Mouse (Mus musculus): ENCODE data around the gene Unc93a2. TPM values are rescaled to one million over a fixed set of nuclear protein-coding genes. Genes with fewer than 3 reads are reported as not detected.
"Not testable (repeated sequence)": the region's sequence is repeated elsewhere in the genome, so short reads cannot be mapped to it uniquely, and the experiment has no call there.

Unc93a2 gene
- polyA plus RNA-seq, 2 experiments, result 0.31 to 0.37 TPM

DNA sequence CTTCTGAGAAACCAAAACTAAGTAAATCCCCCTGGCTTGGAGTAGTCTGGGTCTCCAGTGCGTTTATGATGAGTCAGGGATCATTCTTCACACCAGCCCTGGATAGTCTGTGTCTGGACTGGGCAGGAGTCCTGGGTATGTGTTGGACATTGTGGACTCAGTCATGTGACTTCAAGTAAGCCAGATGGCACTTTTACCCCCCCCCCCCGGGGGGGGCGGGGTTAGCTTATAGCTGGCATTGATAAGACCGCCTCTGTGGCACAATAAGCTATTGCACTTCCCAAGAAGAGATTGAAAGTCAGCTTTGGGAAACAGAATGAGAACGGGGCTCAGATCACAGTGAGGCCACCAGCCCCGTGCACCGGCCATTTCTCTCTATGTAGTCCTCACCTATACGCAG, 752 bp upstream of the Unc93a2 start:
- not testable (repeated sequence) for DNase-seq (ENCODE audit: low read depth in 3 of 3, low spot score in 3 of 3); H3K36me3 ChIP-seq (replicated peaks; ENCODE audit: control insufficient read depth, insufficient read depth, low read depth); H3K9ac ChIP-seq (replicated peaks); H3K9me3 ChIP-seq (ENCODE audit: control insufficient read depth, low read length); H3K27me3 ChIP-seq (ENCODE audit: control insufficient read depth, insufficient read depth, low read length); H3K4me2 ChIP-seq (ENCODE audit: low read depth); H3K4me1 ChIP-seq (replicated peaks; ENCODE audit: control insufficient read depth in 2 of 2, insufficient read depth in 2 of 2, low read length in 1 of 2); H3K4me3 ChIP-seq (ENCODE audit: insufficient read depth in 1 of 2, low read depth in 2 of 2, low read length in 2 of 2); H3K27ac ChIP-seq; ATAC-seq (ENCODE audit: insufficient read depth)
- 43% methylated on average over 8 of the region's 8 CpGs for WGBS (ENCODE audit: insufficient replicate concordance)

DNA sequence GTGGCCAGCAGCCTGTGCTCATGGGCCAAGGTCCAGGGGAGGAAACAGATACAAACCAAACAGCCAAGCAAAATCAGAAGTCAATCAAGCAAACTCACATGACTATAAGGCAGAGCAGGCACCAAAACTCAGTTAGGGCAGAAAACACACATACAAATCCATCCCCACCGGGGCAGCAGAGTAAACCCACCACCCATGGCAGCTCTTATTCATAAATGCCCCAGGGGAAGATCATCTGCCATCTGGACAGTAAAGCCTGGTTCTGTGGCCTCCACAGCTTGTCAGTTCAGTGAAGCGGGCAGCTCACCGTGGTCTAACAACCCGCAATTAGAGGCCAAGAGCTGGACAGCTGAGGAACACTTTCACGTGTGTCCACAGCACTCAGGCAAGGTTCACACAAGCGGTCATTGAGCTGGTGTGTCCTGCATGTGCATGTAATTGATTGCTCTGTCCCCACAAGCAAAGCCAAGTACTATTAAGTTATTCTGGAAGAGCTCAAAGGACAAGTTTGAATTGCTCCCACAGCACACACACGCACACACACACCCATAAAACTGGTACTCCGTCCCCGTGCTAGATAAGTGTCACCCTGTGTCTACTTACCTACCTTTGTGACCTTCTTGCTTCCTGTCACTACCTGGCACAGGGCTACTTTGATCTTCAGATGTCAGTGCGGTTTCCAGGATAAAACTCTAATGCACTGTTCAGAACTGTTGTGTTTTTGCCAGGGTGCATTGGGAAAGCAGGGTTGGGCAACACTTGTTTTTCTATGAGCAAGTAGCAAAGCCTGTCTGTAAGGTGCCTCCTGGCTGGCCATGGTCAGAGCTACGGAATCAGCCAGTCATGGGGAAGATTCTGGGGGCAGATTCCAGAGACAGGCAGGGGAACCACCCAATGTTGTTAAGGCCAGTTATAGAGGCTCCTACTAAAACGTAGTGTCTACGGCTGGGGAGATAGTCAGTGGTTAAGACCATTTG, 1.8 kb downstream of the Unc93a2 start:
- DNase-seq (ENCODE audit: low read depth in 3 of 3, low spot score in 3 of 3); H3K27ac ChIP-seq; H3K36me3 ChIP-seq (replicated peaks; ENCODE audit: control insufficient read depth, insufficient read depth, low read depth); H3K9me3 ChIP-seq (ENCODE audit: control insufficient read depth, low read length); H3K4me1 ChIP-seq (replicated peaks; ENCODE audit: control insufficient read depth in 2 of 2, insufficient read depth in 2 of 2, low read length in 1 of 2); H3K9ac ChIP-seq (replicated peaks); H3K27me3 ChIP-seq (ENCODE audit: control insufficient read depth, insufficient read depth, low read length); H3K4me2 ChIP-seq (ENCODE audit: low read depth); ATAC-seq (ENCODE audit: insufficient read depth); H3K4me3 ChIP-seq (ENCODE audit: insufficient read depth in 1 of 2, low read depth in 2 of 2, low read length in 2 of 2): not testable (repeated sequence)
- WGBS (ENCODE audit: insufficient replicate concordance), result 52% methylated on average over 10 of the region's 13 CpGs

DNA sequence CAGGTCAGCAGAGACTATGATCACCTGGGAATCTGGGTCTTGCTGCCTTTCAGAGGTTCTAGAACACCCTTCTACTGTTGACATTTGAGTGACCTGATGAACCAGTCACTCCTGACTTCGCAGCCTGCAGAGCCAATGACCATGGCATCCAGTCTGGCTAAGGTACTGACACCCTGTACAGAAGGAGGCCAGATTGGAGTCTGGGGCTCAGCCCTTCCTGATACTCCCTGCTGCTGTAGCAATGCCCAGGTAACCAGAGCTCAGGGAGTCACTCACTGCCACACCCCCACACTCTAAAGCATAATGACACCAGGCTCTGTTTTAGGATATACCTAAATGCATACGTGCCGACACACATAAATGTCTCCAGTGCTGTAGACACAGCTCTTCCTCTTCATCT, 2.6 kb downstream of the Unc93a2 start:
- not testable (repeated sequence) for H3K9ac ChIP-seq (replicated peaks)

DNA sequence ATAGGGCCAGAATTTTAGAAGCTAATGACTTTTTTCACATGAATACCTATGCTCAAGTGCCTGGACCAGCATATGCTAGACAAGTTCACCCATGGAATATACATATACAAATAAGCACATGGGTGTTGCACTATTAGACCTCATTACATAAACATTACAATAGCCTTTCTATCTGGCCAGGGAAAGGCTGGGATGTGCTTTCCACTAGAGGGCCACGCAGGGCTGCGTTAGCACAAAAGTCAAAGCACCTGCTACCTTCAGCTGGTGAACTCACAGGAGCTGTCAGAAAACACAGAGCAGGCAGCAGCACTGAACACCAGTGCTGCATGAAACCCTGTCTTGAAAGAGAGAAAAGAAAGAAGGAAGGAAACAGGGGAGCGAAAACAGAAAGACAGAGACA, 7.4 kb downstream of the Unc93a2 start:
- 24% methylated on average over 2 of the region's 3 CpGs for WGBS (ENCODE audit: insufficient replicate concordance)

More for the DNA sequence above, 2.6 kb downstream of the Unc93a2 start:
- H3K4me3 ChIP-seq (ENCODE audit: insufficient read depth in 1 of 2, low read depth in 2 of 2, low read length in 2 of 2); H3K27me3 ChIP-seq (ENCODE audit: control insufficient read depth, insufficient read depth, low read length); H3K36me3 ChIP-seq (replicated peaks; ENCODE audit: control insufficient read depth, insufficient read depth, low read depth); DNase-seq (ENCODE audit: low read depth in 3 of 3, low spot score in 3 of 3); ATAC-seq (ENCODE audit: insufficient read depth); H3K4me2 ChIP-seq (ENCODE audit: low read depth); H3K9me3 ChIP-seq (ENCODE audit: control insufficient read depth, low read length); H3K27ac ChIP-seq; H3K4me1 ChIP-seq (replicated peaks; ENCODE audit: control insufficient read depth in 2 of 2, insufficient read depth in 2 of 2, low read length in 1 of 2): not testable (repeated sequence)
- 48% methylated on average over 1 of the region's 3 CpGs for WGBS (ENCODE audit: insufficient replicate concordance)

DNA sequence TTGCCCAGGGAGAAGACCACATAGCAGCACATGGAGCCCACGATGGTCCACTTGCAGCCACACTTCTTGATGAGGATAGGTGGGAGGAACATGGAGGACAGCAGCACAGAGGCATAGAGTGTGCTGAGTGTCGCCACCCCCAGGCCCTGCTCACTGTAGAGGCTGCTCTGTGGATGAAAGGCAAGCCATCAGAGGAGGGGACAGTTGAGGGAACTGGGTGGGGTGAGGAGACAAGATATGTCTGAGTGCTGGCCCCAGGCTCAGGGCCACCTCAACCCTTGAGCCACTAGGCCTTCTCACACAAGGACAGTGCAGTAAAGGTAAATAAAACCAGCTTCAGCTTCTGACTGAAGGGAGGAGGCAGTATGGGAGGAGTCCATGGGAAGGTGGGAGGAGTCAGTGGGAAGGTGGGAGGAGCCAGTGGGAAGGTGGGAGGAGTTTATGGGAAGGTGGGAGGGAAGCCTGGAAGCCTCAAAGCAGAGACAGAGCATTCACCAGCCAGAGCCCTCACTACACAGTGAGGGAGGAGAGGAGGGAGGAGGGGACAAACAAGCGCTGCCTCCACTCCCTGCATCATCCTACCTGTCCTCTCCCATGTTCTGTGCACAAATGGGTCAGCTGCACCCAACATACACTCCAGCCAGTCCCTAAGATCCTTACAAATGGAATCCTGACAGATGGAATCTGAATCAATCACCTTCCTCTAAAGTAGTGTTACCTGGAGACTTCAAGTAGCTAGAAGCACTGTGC, 8.1 kb downstream of the Unc93a2 start:
- ATAC-seq (ENCODE audit: insufficient read depth); H3K4me2 ChIP-seq (ENCODE audit: low read depth); H3K27ac ChIP-seq; H3K36me3 ChIP-seq (replicated peaks; ENCODE audit: control insufficient read depth, insufficient read depth, low read depth); H3K9me3 ChIP-seq (ENCODE audit: control insufficient read depth, low read length); H3K4me3 ChIP-seq (ENCODE audit: insufficient read depth in 1 of 2, low read depth in 2 of 2, low read length in 2 of 2); H3K4me1 ChIP-seq (replicated peaks; ENCODE audit: control insufficient read depth in 2 of 2, insufficient read depth in 2 of 2, low read length in 1 of 2); DNase-seq (ENCODE audit: low read depth in 3 of 3, low spot score in 3 of 3); H3K27me3 ChIP-seq (ENCODE audit: control insufficient read depth, insufficient read depth, low read length); H3K9ac ChIP-seq (replicated peaks): not testable (repeated sequence)
- 100% methylated on average over 1 of the region's 3 CpGs for WGBS (ENCODE audit: insufficient replicate concordance)

More for the DNA sequence above, 7.4 kb downstream of the Unc93a2 start:
- H3K4me1 ChIP-seq (replicated peaks; ENCODE audit: control insufficient read depth in 2 of 2, insufficient read depth in 2 of 2, low read length in 1 of 2); H3K9ac ChIP-seq (replicated peaks); H3K4me3 ChIP-seq (ENCODE audit: insufficient read depth in 1 of 2, low read depth in 2 of 2, low read length in 2 of 2); H3K36me3 ChIP-seq (replicated peaks; ENCODE audit: control insufficient read depth, insufficient read depth, low read depth); H3K27me3 ChIP-seq (ENCODE audit: control insufficient read depth, insufficient read depth, low read length); H3K9me3 ChIP-seq (ENCODE audit: control insufficient read depth, low read length); H3K4me2 ChIP-seq (ENCODE audit: low read depth); H3K27ac ChIP-seq; DNase-seq (ENCODE audit: low read depth in 3 of 3, low spot score in 3 of 3); ATAC-seq (ENCODE audit: insufficient read depth): not testable (repeated sequence)

DNA sequence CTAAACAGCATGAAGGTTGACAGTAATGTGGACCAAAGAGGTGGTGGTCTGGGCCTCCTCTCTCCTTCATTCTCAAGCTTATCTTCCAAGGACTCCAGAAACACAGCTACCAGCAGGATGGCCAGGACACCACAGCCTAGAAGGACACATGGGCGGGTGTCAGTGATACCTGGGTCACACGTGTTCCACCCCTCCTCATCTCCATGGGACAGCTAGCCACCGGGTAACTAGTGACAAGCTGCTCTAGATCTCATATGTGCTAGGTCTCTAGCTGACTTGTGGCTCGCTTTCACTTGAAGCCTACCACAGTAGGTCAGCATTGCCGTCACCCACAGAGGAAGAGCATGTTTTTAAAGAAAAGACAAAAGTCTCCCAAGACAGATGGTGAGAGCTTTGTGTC, 13.4 kb downstream of the Unc93a2 start, which contains the start of gene Gm49630:
Gene Gm49630 (minus strand): TSS at position 101 of the 400 bp plus-strand sequence.
- DNase-seq (ENCODE audit: low read depth in 3 of 3, low spot score in 3 of 3); ATAC-seq (ENCODE audit: insufficient read depth): not testable (repeated sequence)
- 63% methylated on average over 3 of the region's 5 CpGs for WGBS (ENCODE audit: insufficient replicate concordance)

DNA sequence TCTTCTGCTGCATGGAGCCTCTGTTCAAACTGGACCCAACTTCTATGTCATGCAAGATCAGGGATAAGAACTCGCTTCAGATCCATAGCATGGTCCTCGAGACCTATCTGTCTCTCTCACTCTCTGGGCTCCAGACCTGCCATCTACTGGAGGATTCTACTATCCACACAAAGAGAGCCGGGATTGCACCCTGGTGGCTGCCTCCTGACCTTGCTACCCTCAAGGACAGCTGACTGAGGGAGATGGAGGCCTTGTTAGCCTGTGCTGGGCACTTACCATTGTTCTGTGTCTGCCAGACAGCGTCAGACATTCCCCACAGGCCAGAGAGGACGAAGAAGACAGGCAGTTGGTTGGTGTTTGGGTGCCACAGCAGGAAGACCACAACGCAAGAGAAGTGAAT, 15.9 kb downstream of the Unc93a2 start:
- not testable (repeated sequence) for H3K27ac ChIP-seq; H3K9me3 ChIP-seq (ENCODE audit: control insufficient read depth, low read length); H3K36me3 ChIP-seq (replicated peaks; ENCODE audit: control insufficient read depth, insufficient read depth, low read depth); H3K9ac ChIP-seq (replicated peaks); H3K4me2 ChIP-seq (ENCODE audit: low read depth); H3K27me3 ChIP-seq (ENCODE audit: control insufficient read depth, insufficient read depth, low read length); DNase-seq (ENCODE audit: low read depth in 3 of 3, low spot score in 3 of 3); H3K4me1 ChIP-seq (replicated peaks; ENCODE audit: control insufficient read depth in 2 of 2, insufficient read depth in 2 of 2, low read length in 1 of 2); ATAC-seq (ENCODE audit: insufficient read depth); H3K4me3 ChIP-seq (ENCODE audit: insufficient read depth in 1 of 2, low read depth in 2 of 2, low read length in 2 of 2)
- 55% methylated on average over 4 of the region's 6 CpGs for WGBS (ENCODE audit: insufficient replicate concordance)

More for the DNA sequence above, 13.4 kb downstream of the Unc93a2 start, which contains the start of gene Gm49630:
- not testable (repeated sequence) for H3K27ac ChIP-seq; H3K36me3 ChIP-seq (replicated peaks; ENCODE audit: control insufficient read depth, insufficient read depth, low read depth); H3K4me1 ChIP-seq (replicated peaks; ENCODE audit: control insufficient read depth in 2 of 2, insufficient read depth in 2 of 2, low read length in 1 of 2); H3K4me2 ChIP-seq (ENCODE audit: low read depth); H3K4me3 ChIP-seq (ENCODE audit: insufficient read depth in 1 of 2, low read depth in 2 of 2, low read length in 2 of 2); H3K9me3 ChIP-seq (ENCODE audit: control insufficient read depth, low read length); H3K27me3 ChIP-seq (ENCODE audit: control insufficient read depth, insufficient read depth, low read length); H3K9ac ChIP-seq (replicated peaks)
